ENCODE assay signal across 18 mouse cellular contexts in the genomic region with DNA sequence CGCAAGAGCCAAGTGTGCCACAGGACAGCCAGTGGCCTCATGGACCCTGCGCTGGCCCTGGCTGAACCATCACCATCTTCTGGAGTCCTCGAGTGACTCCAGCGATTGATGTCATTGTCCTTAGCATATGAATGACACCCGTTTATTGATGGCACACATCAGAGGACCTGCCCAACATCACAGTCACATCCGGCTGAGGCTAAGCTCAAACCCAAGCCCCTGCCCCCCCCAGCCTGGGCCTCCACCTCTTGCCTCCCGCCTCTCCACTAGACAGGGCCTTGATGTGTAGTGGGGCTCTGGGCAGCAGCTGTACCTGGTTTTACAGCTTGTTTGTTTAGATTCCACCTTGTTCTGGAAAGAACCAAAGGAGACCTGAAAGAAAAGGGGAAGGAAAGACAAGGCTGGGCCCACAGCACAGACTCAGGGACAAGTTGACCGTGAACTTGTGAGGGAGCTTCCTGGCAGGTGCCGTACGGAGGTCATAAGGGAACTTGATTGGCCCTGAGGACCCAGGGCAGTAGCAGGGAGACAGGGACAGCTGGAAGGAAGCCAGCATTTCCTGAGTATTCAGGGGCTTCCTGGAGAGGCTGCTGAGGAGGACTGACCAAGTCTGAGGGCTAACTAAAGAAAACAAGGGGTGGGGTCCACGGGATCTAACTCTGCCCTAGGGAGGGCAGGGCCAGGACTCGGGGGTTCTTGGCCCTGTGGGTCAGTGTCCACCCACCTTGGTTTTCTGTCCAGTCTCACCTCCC. TPM values are rescaled to one million over a fixed set of nuclear protein-coding genes. Genes with fewer than 3 reads are reported as not detected.
DNase-seq lines count a peak whose midpoint lies in the region; ATAC-seq lines count a peak whose summit lies in the region.
"Had no signal": no experiment of that assay in that cellular context is flagged by ENCODE, and none has a peak within 500 bp of the region (broad histone marks: within the 10 kb centered on the region; RNA-seq: fewer than 3 reads in every experiment).

No protein-coding gene starts in this region.

- H3K4me1 ChIP-seq in intestine, embryonic 16.5 days (ENCODE audit: control insufficient read depth, insufficient read depth, low read length), result peaks cover 24% of the 10 kb centered on the region
- H3K4me1 ChIP-seq in intestine, embryonic 15.5 days (replicated peaks), result peaks cover 19% of the 10 kb centered on the region; the same call in 1 of the 2 replicates

- WGBS in intestine, embryonic 16.5 days, result 68% methylated on average over 12 of the region's 12 CpGs
- 62% methylated on average over 12 of the region's 12 CpGs for WGBS in intestine, embryonic 15.5 days

- no peaks in the 10 kb centered on the region for H3K9me3 ChIP-seq in intestine, embryonic 16.5 days (ENCODE audit: control insufficient read depth, low read length)
- H3K9me3 ChIP-seq in intestine, embryonic 15.5 days, result no peaks in the 10 kb centered on the region
- H3K9me3 ChIP-seq: limb, embryonic 12.5 days; stomach, embryonic 15.5 days had no signal

- no peak overlapping the region for H3K4me3 ChIP-seq in intestine, embryonic 16.5 days (ENCODE audit: low read length)
- H3K4me3 ChIP-seq in intestine, embryonic 15.5 days (replicated peaks), result no peak overlapping the region
- H3K4me3 ChIP-seq: limb, embryonic 12.5 days; stomach, embryonic 15.5 days had no signal

- DNase-seq in thymus, postnatal 4 days, result peak; percentile 60
- no peak for DNase-seq in thymus, postnatal 14 days
- DNase-seq in kidney, postnatal 25 days, result peak; percentile 75 to 76
- no peak for DNase-seq in cerebellum, postnatal 10 days
- no peak for DNase-seq in spleen, postnatal 10 days (ENCODE audit: low spot score in 2 of 2)
- DNase-seq: adrenal gland, adult 8-10 months; cerebellum, adult 9-11 months; liver, postnatal 0 days; midbrain, embryonic 14.5 days; right cerebral cortex, postnatal 4 days had no signal

- no peak overlapping the region for H3K27ac ChIP-seq in intestine, embryonic 16.5 days (ENCODE audit: low read length)
- no peak overlapping the region for H3K27ac ChIP-seq in intestine, embryonic 15.5 days
- H3K27ac ChIP-seq: hindbrain, embryonic 14.5 days; limb, embryonic 12.5 days; stomach, embryonic 15.5 days had no signal

- H3K4me2 ChIP-seq in intestine, embryonic 16.5 days (ENCODE audit: low read depth, low read length), result no peak overlapping the region
- no peak overlapping the region for H3K4me2 ChIP-seq in intestine, embryonic 15.5 days (replicated peaks)
- H3K4me2 ChIP-seq: hindbrain, embryonic 14.5 days; limb, embryonic 12.5 days had no signal

- 0 out of 2 replicates have a peak, but pooled peaks cover 3% of the 10 kb centered on the region for H3K36me3 ChIP-seq in intestine, embryonic 16.5 days (ENCODE audit: control insufficient read depth, insufficient read depth, low read length)
- no peaks in the 10 kb centered on the region for H3K36me3 ChIP-seq in intestine, embryonic 15.5 days
- H3K36me3 ChIP-seq: limb, embryonic 12.5 days; stomach, embryonic 15.5 days had no signal

- H3K9ac ChIP-seq in intestine, embryonic 16.5 days (ENCODE audit: low read depth, low read length), result 0 out of 2 replicates have a peak overlapping the region, but pooled peaks have one; percentile 19
- no peak overlapping the region for H3K9ac ChIP-seq in intestine, embryonic 15.5 days
- H3K9ac ChIP-seq: hindbrain, embryonic 14.5 days; limb, embryonic 12.5 days; liver, postnatal 0 days; stomach, embryonic 15.5 days had no signal

- no peaks in the 10 kb centered on the region for H3K27me3 ChIP-seq in intestine, embryonic 16.5 days (replicated peaks; ENCODE audit: control insufficient read depth, insufficient read depth, low read length)
- H3K27me3 ChIP-seq in intestine, embryonic 15.5 days (replicated peaks), result no peaks in the 10 kb centered on the region
- H3K27me3 ChIP-seq: stomach, embryonic 15.5 days had no signal

- ATAC-seq in intestine, embryonic 16.5 days, result no peak
- no peak for ATAC-seq in intestine, embryonic 15.5 days

RNA-seq across cellular contexts. Expression of gene Tmie, which starts 11.3 kb away (rescaled TPM):
- polyA plus RNA-seq in intestine, embryonic 16.5 days (2015; fragmentation: Nextera tagmentation; extraction: Ambion mirVana), result 3.2 and 4.3 TPM in 2 replicates
- 2.1 and 2.5 TPM in 2 replicates for polyA plus RNA-seq in intestine, embryonic 15.5 days (2015; fragmentation: Nextera tagmentation; extraction: Ambion mirVana)

RNA-seq across cellular contexts. Expression of gene Als2cl, which starts 11.6 kb away (rescaled TPM):
- polyA plus RNA-seq in intestine, embryonic 16.5 days (2015; fragmentation: Nextera tagmentation; extraction: Ambion mirVana), result 9.2 and 10.8 TPM in 2 replicates
- polyA plus RNA-seq in intestine, embryonic 15.5 days (2015; fragmentation: Nextera tagmentation; extraction: Ambion mirVana), result 6.1 and 6.5 TPM in 2 replicates

RNA-seq across cellular contexts. Expression of gene Fam240a, which starts 25.4 kb away (rescaled TPM):
- polyA plus RNA-seq in intestine, embryonic 16.5 days (2015; fragmentation: Nextera tagmentation; extraction: Ambion mirVana), result not detected in 2 replicates
- polyA plus RNA-seq in intestine, embryonic 15.5 days (2015; fragmentation: Nextera tagmentation; extraction: Ambion mirVana), result not detected in 2 replicates
- polyA plus RNA-seq: embryonic facial prominence, embryonic 11.5 days; heart, embryonic 14.5 days; hindbrain, embryonic 14.5 days; large intestine, adult 2 months; limb, embryonic 12.5 days; liver, postnatal 0 days; midbrain, embryonic 14.5 days; stomach, embryonic 15.5 days had no signal

RNA-seq across cellular contexts. Expression of gene Prss50, which starts 33.5 kb away (rescaled TPM):
- polyA plus RNA-seq in intestine, embryonic 16.5 days (2015; fragmentation: Nextera tagmentation; extraction: Ambion mirVana), result 0.37 and 0.61 TPM in 2 replicates
- polyA plus RNA-seq in intestine, embryonic 15.5 days (2015; fragmentation: Nextera tagmentation; extraction: Ambion mirVana), result 0.19 and 0.59 TPM in 2 replicates
- polyA plus RNA-seq: heart, embryonic 14.5 days; large intestine, adult 2 months had no signal

RNA-seq across cellular contexts. Expression of gene Prss46, which starts 46.9 kb away (rescaled TPM):
- not detected in 2 replicates for polyA plus RNA-seq in intestine, embryonic 16.5 days (2015; fragmentation: Nextera tagmentation; extraction: Ambion mirVana)
- polyA plus RNA-seq in intestine, embryonic 15.5 days (2015; fragmentation: Nextera tagmentation; extraction: Ambion mirVana), result not detected in 2 replicates
- polyA plus RNA-seq: embryonic facial prominence, embryonic 11.5 days; heart, embryonic 14.5 days; hindbrain, embryonic 14.5 days; large intestine, adult 2 months; limb, embryonic 12.5 days; liver, postnatal 0 days; midbrain, embryonic 14.5 days; stomach, embryonic 15.5 days had no signal

Comparison
In these comparisons a context has a peak if more than half of its experiments do, and no peak if none do; other contexts are left out.
1. DNase-seq: peak in thymus, postnatal 4 days (single experiment) and kidney, postnatal 25 days (2 of 2); none in thymus, postnatal 14 days (single experiment), cerebellum, postnatal 10 days (0 of 2) and spleen, postnatal 10 days (0 of 2).